Mouse (Mus musculus): ENCODE results near the gene Hist2h2ab.
"Not testable (repeated sequence)": the region's sequence is repeated elsewhere in the genome, so short reads cannot be mapped to it uniquely, and the experiment has no call there.

- TF ChIP-seq CTCF (IDR thresholded peaks at IDR 0.05 in 2 of 3, conservative IDR thresholded peaks at IDR 0.05 in 1 of 3; ENCODE audit: control insufficient read depth in 1 of 3, insufficient read depth in 1 of 3, low read depth in 2 of 3, low read length in 3 of 3, poor library complexity in 1 of 3, severe bottlenecking in 1 of 3); RAD21 (IDR thresholded peaks at IDR 0.05; ENCODE audit: low read depth, low read length); GATA1 (IDR thresholded peaks at IDR 0.05; ENCODE audit: low read depth, low read length); ZNF384 (IDR thresholded peaks at IDR 0.05; ENCODE audit: low read depth, low read length); EP300 (IDR thresholded peaks at IDR 0.05; ENCODE audit: low read depth in 1 of 2, low read length in 2 of 2); KAT2A (conservative IDR thresholded peaks at IDR 0.05; ENCODE audit: low read depth, low read length); ZC3H11A (IDR thresholded peaks at IDR 0.05; ENCODE audit: low read depth, low read length); MXI1 (IDR thresholded peaks at IDR 0.05; ENCODE audit: low read depth, low read length); ETS1 (IDR thresholded peaks at IDR 0.05; ENCODE audit: low read depth, low read length); CHD2 (IDR thresholded peaks at IDR 0.05; ENCODE audit: low read length); POLR2AphosphoS2 (IDR thresholded peaks at IDR 0.05; ENCODE audit: low read length); NELFE (IDR thresholded peaks at IDR 0.05; ENCODE audit: low read depth, low read length): not testable (repeated sequence)
- TF ChIP-seq POLR2A (IDR thresholded peaks at IDR 0.05; ENCODE audit: control insufficient read depth in 1 of 2, insufficient read depth in 1 of 2, low read depth in 1 of 2, low read length in 2 of 2, poor library complexity in 1 of 2), result peak in 1 of 2 experiments; percentile 56; a peak in 1 of 4 replicates
Measured at GRCm38 (mm10) chr3:96238954-96239793, 19.5 kb downstream of the Hist2h2ab start, which contains the start of gene Hist2h3c2.

Measured in MEL (cell line).